Mouse (Mus musculus) megakaryocyte, embryonic 14.5 days (primary cell): ENCODE measurements around the gene Spdye4c. TPM values are rescaled to one million over a fixed set of nuclear protein-coding genes. Genes with fewer than 3 reads are reported as not detected.

Experiments used
- H3K27me3 ChIP-seq: replicated peaks from 2 replicates; pipeline ENCODE3; 2012; ENCODE audit warnings: inconsistent platforms
- H3K36me3 ChIP-seq: replicated peaks from 2 replicates; pipeline ENCODE3; 2012; ENCODE audit warnings: low read length, inconsistent platforms, mixed read lengths
- H3K4me1 ChIP-seq: 2 replicates; pipeline ENCODE4 v1.6.1; 2012; ENCODE audit warnings: inconsistent platforms
- H3K4me3 ChIP-seq: replicated peaks from 2 replicates; pipeline ENCODE3; 2012; ENCODE audit warnings: moderate library complexity, mild to moderate bottlenecking, inconsistent platforms
- H3K9me3 ChIP-seq: 2 replicates; pipeline ENCODE4 v1.6.1; 2012; ENCODE audit warnings: inconsistent platforms
- FLI1 ChIP-seq: IDR thresholded peaks from 2 replicates; pipeline ENCODE4 v1.6.1; 2012; ENCODE audit warnings: low read length, inconsistent platforms, mixed read lengths
- GATA1 ChIP-seq: IDR thresholded peaks from 3 replicates; pipeline ENCODE4 v1.6.1; 2012; ENCODE audit warnings: mixed read lengths, low read length, inconsistent platforms, borderline replicate concordance
- polyA plus RNA-seq: library from polyadenylated mRNA; stranded (reverse); fragments of >175 nt; gene quantifications from 2 replicates; pipeline ENCODE4 v1.2.3, GENCODE M21; 2012; ENCODE audit warnings: low replicate concordance; ENCODE audit not compliant: insufficient read depth

The Spdye4c gene
- not detected in 2 replicates for polyA plus RNA-seq

GRCm38 (mm10) chr2:128590909-128591308 is at the start of gene Spdye4c:
TSS of gene Spdye4c (plus strand) at chr2:128591209.
- TF ChIP-seq GATA1 = no peak
- TF ChIP-seq FLI1 = no peak
- Histone ChIP-seq H3K4me1 (no peaks in the 10 kb centered on the region), H3K36me3 (no peaks in the 10 kb centered on the region), H3K9me3 (peaks cover 26% of the 10 kb centered on the region), H3K27me3 (peaks cover 21% of the 10 kb centered on the region), H3K4me3 (no peak within 1 kb of the TSS)

- Histone ChIP-seq H3K4me1 (0 out of 2 replicates have a peak, but pooled peaks cover 8% of the 10 kb centered on the region), H3K36me3 (no peaks in the 10 kb centered on the region), H3K4me3 (no peak overlapping the region), H3K27me3 (peaks cover 37% of the 10 kb centered on the region), H3K9me3 (peaks cover 40% of the 10 kb centered on the region)
- TF ChIP-seq FLI1 (no peak), GATA1 (no peak)
Measured at GRCm38 (mm10) chr2:128543495-128543894, 47.5 kb upstream of the Spdye4c start.

- TF ChIP-seq FLI1 (no peak), GATA1 (no peak)
Measured at GRCm38 (mm10) chr2:128544421-128545137, 46.4 kb upstream of the Spdye4c start.

GRCm38 (mm10) chr2:128545447-128545846 is 45.6 kb upstream of the Spdye4c start:
- Histone ChIP-seq H3K36me3 (no peaks in the 10 kb centered on the region), H3K27me3 (peaks cover 35% of the 10 kb centered on the region), H3K4me3 (no peak overlapping the region), H3K9me3 (peaks cover 24% of the 10 kb centered on the region), H3K4me1 (0 out of 2 replicates have a peak, but pooled peaks cover 8% of the 10 kb centered on the region)
- no peak for TF ChIP-seq GATA1
- no peak for TF ChIP-seq FLI1

More at GRCm38 (mm10) chr2:128544421-128545137, 46.4 kb upstream of the Spdye4c start:
- 0 out of 2 replicates have a peak, but pooled peaks cover 8% of the 10 kb centered on the region for H3K4me1 ChIP-seq
- no peak overlapping the region for H3K4me3 ChIP-seq
- H3K36me3 ChIP-seq = no peaks in the 10 kb centered on the region
- peaks cover 32% of the 10 kb centered on the region for H3K9me3 ChIP-seq
- H3K27me3 ChIP-seq = peaks cover 32% of the 10 kb centered on the region

GRCm38 (mm10) chr2:128547079-128547478 is 43.9 kb upstream of the Spdye4c start:
- Histone ChIP-seq H3K4me3 (no peak overlapping the region), H3K9me3 (peaks cover 10% of the 10 kb centered on the region)

GRCm38 (mm10) chr2:128548262-128548661 is 42.7 kb upstream of the Spdye4c start:
- Histone ChIP-seq H3K9me3 (peaks cover 8% of the 10 kb centered on the region), H3K4me3 (no peak overlapping the region), H3K36me3 (no peaks in the 10 kb centered on the region), H3K4me1 (peaks cover 14% of the 10 kb centered on the region), H3K27me3 (peaks cover 40% of the 10 kb centered on the region)
- no peak for TF ChIP-seq GATA1
- TF ChIP-seq FLI1 = no peak

More at GRCm38 (mm10) chr2:128547079-128547478, 43.9 kb upstream of the Spdye4c start:
- Histone ChIP-seq H3K27me3 (peaks cover 31% of the 10 kb centered on the region), H3K36me3 (no peaks in the 10 kb centered on the region), H3K4me1 (peaks cover 10% of the 10 kb centered on the region; the same call in 1 of the 2 replicates)
- TF ChIP-seq GATA1 (no peak), FLI1 (no peak)

GRCm38 (mm10) chr2:128549561-128549960 is 41.4 kb upstream of the Spdye4c start:
- peaks cover 14% of the 10 kb centered on the region for H3K4me1 ChIP-seq
- H3K4me3 ChIP-seq = no peak overlapping the region
- H3K27me3 ChIP-seq = peaks cover 42% of the 10 kb centered on the region
- no peaks in the 10 kb centered on the region for H3K36me3 ChIP-seq
- H3K9me3 ChIP-seq = peaks cover 8% of the 10 kb centered on the region
- TF ChIP-seq FLI1 (no peak), GATA1 (no peak)

- peaks cover 40% of the 10 kb centered on the region for H3K27me3 ChIP-seq
- TF ChIP-seq FLI1 (no peak), GATA1 (no peak)
- peaks cover 11% of the 10 kb centered on the region for H3K4me1 ChIP-seq
Measured at GRCm38 (mm10) chr2:128549963-128550362, 41.0 kb upstream of the Spdye4c start.

GRCm38 (mm10) chr2:128552080-128552791 is 38.8 kb upstream of the Spdye4c start:
- Histone ChIP-seq H3K36me3 (no peaks in the 10 kb centered on the region), H3K4me1 (peaks cover 6% of the 10 kb centered on the region), H3K9me3 (no peaks in the 10 kb centered on the region), H3K27me3 (peaks cover 32% of the 10 kb centered on the region), H3K4me3 (no peak overlapping the region)
- TF ChIP-seq FLI1 (no peak), GATA1 (no peak)

More at GRCm38 (mm10) chr2:128549963-128550362, 41.0 kb upstream of the Spdye4c start:
- H3K36me3 ChIP-seq = no peaks in the 10 kb centered on the region
- H3K4me3 ChIP-seq = no peak overlapping the region
- peaks cover 8% of the 10 kb centered on the region for H3K9me3 ChIP-seq
